Comparison of ENCODE assay signal across 27 mouse cellular contexts in genomic region chr7:18886963-18887362, GRCm38 (mm10). TPM values are rescaled to one million over a fixed set of nuclear protein-coding genes. Genes with fewer than 3 reads are reported as not detected.
"Had no signal": no experiment of that assay in that cellular context is flagged by ENCODE, and none has a peak within 500 bp of the region (broad histone marks: within the 10 kb centered on the region; RNA-seq: fewer than 3 reads in every experiment).

No protein-coding gene starts in this region.

- H3K9ac ChIP-seq: heart, embryonic 13.5 days; heart, embryonic 15.5 days; hindbrain, embryonic 13.5 days; hindbrain, embryonic 15.5 days; kidney, embryonic 15.5 days; limb, embryonic 13.5 days; limb, embryonic 15.5 days; liver, embryonic 13.5 days had no signal

- H3K27ac ChIP-seq: heart, embryonic 13.5 days; heart, embryonic 15.5 days; hindbrain, embryonic 13.5 days; hindbrain, embryonic 15.5 days; hindbrain, postnatal 0 days; kidney, embryonic 15.5 days; kidney, postnatal 0 days; limb, embryonic 13.5 days; limb, embryonic 15.5 days; liver, embryonic 13.5 days had no signal

- DNase-seq: gastrocnemius, postnatal 14 days; gastrocnemius, postnatal 36 days; heart, adult 18-20 months; heart, postnatal 14 days; heart, postnatal 36 days; kidney, adult 11 months; kidney, adult 2 months; kidney, adult 9 months; kidney, postnatal 14 days; kidney, postnatal 36 days; layer of hippocampus, adult 9-11 months; layer of hippocampus, postnatal 36 days; left cerebral cortex, postnatal 4 days; liver, embryonic 13.5 days; lung, adult 18-20 months had no signal

- H3K4me1 ChIP-seq: limb, embryonic 13.5 days had no signal

- H3K36me3 ChIP-seq: heart, embryonic 15.5 days; hindbrain, embryonic 13.5 days; hindbrain, embryonic 15.5 days; liver, embryonic 13.5 days had no signal

- H3K4me2 ChIP-seq: heart, embryonic 11.5 days; heart, embryonic 13.5 days; heart, embryonic 15.5 days; hindbrain, embryonic 13.5 days; hindbrain, embryonic 15.5 days; kidney, embryonic 15.5 days; limb, embryonic 13.5 days; limb, embryonic 15.5 days; liver, embryonic 13.5 days had no signal

- H3K27me3 ChIP-seq: heart, embryonic 13.5 days; heart, embryonic 15.5 days; hindbrain, embryonic 13.5 days; hindbrain, embryonic 15.5 days; kidney, embryonic 15.5 days; limb, embryonic 13.5 days; limb, embryonic 15.5 days; liver, embryonic 13.5 days had no signal

- ATAC-seq: hindbrain, postnatal 0 days; intestine, embryonic 16.5 days had no signal

- H3K9me3 ChIP-seq: heart, embryonic 13.5 days; heart, embryonic 15.5 days; hindbrain, embryonic 13.5 days; hindbrain, embryonic 15.5 days; kidney, embryonic 15.5 days; limb, embryonic 13.5 days; limb, embryonic 15.5 days; liver, embryonic 13.5 days had no signal

- H3K4me3 ChIP-seq: heart, embryonic 13.5 days; heart, embryonic 15.5 days; hindbrain, embryonic 13.5 days; hindbrain, embryonic 15.5 days; kidney, embryonic 15.5 days; limb, embryonic 13.5 days; limb, embryonic 15.5 days; liver, embryonic 13.5 days had no signal

RNA-seq across cellular contexts. Expression of gene Mill2, which starts 47.2 kb away (rescaled TPM):
- polyA plus RNA-seq: heart, embryonic 11.5 days; limb, embryonic 11.5 days had no signal
